Mouse (Mus musculus) stomach, postnatal 0 days (tissue): Measurements from ENCODE around the gene Zbtb16. TPM values are rescaled to one million over a fixed set of nuclear protein-coding genes. Genes with fewer than 3 reads are reported as not detected.

Experiments used
- ATAC-seq: fragments of 200-750 bp; cut with Nextera tagmentation; 2 replicates; pipeline ENCODE4 v1.8.0; 2017; ENCODE audit not compliant: low FRiP score, low TSS enrichment
- DNase-seq: peaks from one replicate; pipeline ENCODE4 v3.0.0-alpha.2; 2016; ENCODE audit warnings: low spot score
- H3K27ac ChIP-seq: fragments of 300-500 bp; sonication (generic); replicated peaks from 2 replicates; pipeline ENCODE4 v1.5.1; 2014; ENCODE audit warnings: mild to moderate bottlenecking, control low read depth
- H3K27me3 ChIP-seq: fragments of 300-500 bp; sonication (generic); 2 replicates; pipeline ENCODE4 v1.6.1; 2014; ENCODE audit warnings: low read length; ENCODE audit not compliant: control insufficient read depth, insufficient read depth
- H3K36me3 ChIP-seq: fragments of 300-500 bp; sonication (generic); 2 replicates; pipeline ENCODE4 v1.6.1; 2014; ENCODE audit warnings: low read length, mixed read lengths; ENCODE audit not compliant: control insufficient read depth, insufficient read depth
- H3K4me1 ChIP-seq: fragments of 300-500 bp; sonication (generic); replicated peaks from 2 replicates; pipeline ENCODE4 v1.6.1; 2014; ENCODE audit warnings: antibody characterized with exemption; ENCODE audit not compliant: control insufficient read depth, insufficient read depth
- H3K4me2 ChIP-seq: fragments of 300-500 bp; sonication (generic); replicated peaks from 2 replicates; pipeline ENCODE4 v1.6.1; 2014; ENCODE audit warnings: low read depth, mild to moderate bottlenecking, control low read depth, moderate library complexity
- H3K4me3 ChIP-seq: fragments of 300-500 bp; sonication (generic); 2 replicates; pipeline ENCODE4 v1.5.1; 2014; ENCODE audit warnings: low read depth, low read length, control low read depth
- H3K9ac ChIP-seq: fragments of 300-500 bp; sonication (generic); 2 replicates; pipeline ENCODE4 v1.6.1; 2014; ENCODE audit warnings: mild to moderate bottlenecking, low read length, control low read depth, mixed read lengths
- H3K9me3 ChIP-seq: fragments of 300-500 bp; sonication (generic); 2 replicates; pipeline ENCODE4 v1.6.1; 2016; ENCODE audit warnings: low read length; ENCODE audit not compliant: control insufficient read depth
- CTCF ChIP-seq: IDR thresholded peaks from 2 replicates; pipeline ENCODE4 v1.5.1; 2016; ENCODE audit warnings: antibody characterized with exemption, low read depth, mild to moderate bottlenecking, moderate library complexity
- EP300 ChIP-seq: optimal IDR thresholded peaks from 2 replicates; pipeline ENCODE3; 2016; ENCODE audit warnings: antibody characterized with exemption
- WGBS: fragments of 180-500 bp; shearing (Covaris S2); extraction: QIAGEN DNeasy Blood & Tissue Kit; methylation state at CpG from one replicate; pipeline ENCODE4 v1.1.7; 2014; 5-methylcytosine and 5-hydroxymethylcytosine counted together
- polyA plus RNA-seq: library from polyadenylated mRNA; unstranded; fragments of >200 nt; fragmentation: Nextera tagmentation; extraction: Ambion mirVana; gene quantifications from 2 replicates; pipeline ENCODE4 v1.2.1, GENCODE M21; 2015

The Zbtb16 gene
- polyA plus RNA-seq, 1 experiment from 2014 or later, result 1.7 TPM

GRCm38 (mm10) chr9:48701296-48701695 lies 134.7 kb downstream of the Zbtb16 start:
- no peaks in the 10 kb centered on the region; the same call in 1 of the 2 replicates for H3K27me3 ChIP-seq
- WGBS, result 71% methylated on average over 4 of the region's 4 CpGs
- peaks cover 5% of the 10 kb centered on the region; the same call in 1 of the 2 replicates for H3K4me1 ChIP-seq
- ATAC-seq (no peak), DNase-seq (no peak)
- no peak overlapping the region for H3K9ac ChIP-seq
- TF ChIP-seq CTCF (no peak), EP300 (no peak)
- H3K4me3 ChIP-seq, result no peak overlapping the region
- H3K4me2 ChIP-seq, result no peak overlapping the region
- H3K36me3 ChIP-seq, result no peaks in the 10 kb centered on the region
- H3K9me3 ChIP-seq, result no peaks in the 10 kb centered on the region
- H3K27ac ChIP-seq, result no peak overlapping the region

GRCm38 (mm10) chr9:48700871-48701270 lies 135.2 kb downstream of the Zbtb16 start:
- Histone ChIP-seq H3K36me3 (no peaks in the 10 kb centered on the region), H3K9me3 (no peaks in the 10 kb centered on the region), H3K9ac (no peak overlapping the region), H3K4me1 (peaks cover 3% of the 10 kb centered on the region; the same call in 1 of the 2 replicates), H3K4me2 (no peak overlapping the region), H3K27ac (no peak overlapping the region), H3K4me3 (no peak overlapping the region), H3K27me3 (no peaks in the 10 kb centered on the region; the same call in 1 of the 2 replicates)
- ATAC-seq (no peak), DNase-seq (no peak)
- TF ChIP-seq EP300, result no peak
- TF ChIP-seq CTCF, result no peak
- 56% methylated on average over 8 of the region's 8 CpGs for WGBS

GRCm38 (mm10) chr9:48697470-48697815 lies 138.6 kb downstream of the Zbtb16 start:
- ATAC-seq, result no peak
- DNase-seq, result no peak
- H3K4me3 ChIP-seq, result no peak overlapping the region
- H3K9ac ChIP-seq, result no peak overlapping the region
- peaks cover 3% of the 10 kb centered on the region; the same call in 1 of the 2 replicates for H3K4me1 ChIP-seq
- no peaks in the 10 kb centered on the region for H3K36me3 ChIP-seq
- H3K9me3 ChIP-seq, result no peaks in the 10 kb centered on the region
- H3K27me3 ChIP-seq, result no peaks in the 10 kb centered on the region
- WGBS, result 67% methylated on average over 2 of the region's 2 CpGs
- no peak overlapping the region for H3K4me2 ChIP-seq
- TF ChIP-seq CTCF, result no peak
- TF ChIP-seq EP300, result no peak
- no peak overlapping the region for H3K27ac ChIP-seq

GRCm38 (mm10) chr9:48696731-48697469 lies 139.1 kb downstream of the Zbtb16 start:
- no peak overlapping the region for H3K27ac ChIP-seq
- no peak overlapping the region for H3K9ac ChIP-seq
- no peak overlapping the region for H3K4me2 ChIP-seq
- H3K4me1 ChIP-seq, result peaks cover 3% of the 10 kb centered on the region; the same call in 1 of the 2 replicates
- no peaks in the 10 kb centered on the region for H3K27me3 ChIP-seq
- 52% methylated on average over 12 of the region's 12 CpGs for WGBS
- no peak for ATAC-seq
- no peak for DNase-seq
- H3K4me3 ChIP-seq, result no peak overlapping the region
- no peaks in the 10 kb centered on the region for H3K36me3 ChIP-seq
- TF ChIP-seq EP300 (no peak), CTCF (no peak)
- H3K9me3 ChIP-seq, result no peaks in the 10 kb centered on the region

GRCm38 (mm10) chr9:48696330-48696729 lies 139.7 kb downstream of the Zbtb16 start:
- no peak for TF ChIP-seq CTCF
- TF ChIP-seq EP300, result no peak
- Histone ChIP-seq H3K4me1 (peaks cover 3% of the 10 kb centered on the region; the same call in 1 of the 2 replicates), H3K4me3 (no peak overlapping the region), H3K9ac (no peak overlapping the region), H3K36me3 (no peaks in the 10 kb centered on the region), H3K27ac (no peak overlapping the region), H3K27me3 (no peaks in the 10 kb centered on the region), H3K4me2 (no peak overlapping the region), H3K9me3 (no peaks in the 10 kb centered on the region)
- DNase-seq (no peak), ATAC-seq (no peak)
- 59% methylated on average over 4 of the region's 4 CpGs for WGBS

- H3K27ac ChIP-seq, result 0 out of 2 replicates have a peak overlapping the region, but pooled peaks have one; percentile 8
- no peak overlapping the region for H3K4me2 ChIP-seq
- ATAC-seq (no peak), DNase-seq (no peak)
- no peak overlapping the region for H3K9ac ChIP-seq
- no peak for TF ChIP-seq EP300
- TF ChIP-seq CTCF, result 0 out of 2 replicates have a peak, but pooled peaks have one; percentile 27
- H3K4me3 ChIP-seq, result no peak overlapping the region
- H3K36me3 ChIP-seq, result no peaks in the 10 kb centered on the region
- no peaks in the 10 kb centered on the region for H3K9me3 ChIP-seq
- H3K27me3 ChIP-seq, result no peaks in the 10 kb centered on the region
- 68% methylated on average over 4 of the region's 4 CpGs for WGBS
- peaks cover 3% of the 10 kb centered on the region; the same call in 1 of the 2 replicates for H3K4me1 ChIP-seq
Observed at GRCm38 (mm10) chr9:48695796-48696195, 140.2 kb downstream of the Zbtb16 start.
